Mouse (Mus musculus) lung, adult 2 months (tissue): Measurements from ENCODE around the gene Oxtr.

Experiments
- CTCF ChIP-seq: fragments of 200-500 bp; IDR thresholded peaks from 2 replicates; pipeline ENCODE4 v1.5.1; 2011; ENCODE audit warnings: mild to moderate bottlenecking, low read length, control low read depth; ENCODE audit not compliant: insufficient read depth
- POLR2A ChIP-seq: fragments of 200-500 bp; IDR thresholded peaks from 2 replicates; pipeline ENCODE4 v1.6.1; 2011; ENCODE audit warnings: low read depth, mild to moderate bottlenecking, control low read depth, low read length, borderline replicate concordance; ENCODE audit errors: extremely low read depth

DNA sequence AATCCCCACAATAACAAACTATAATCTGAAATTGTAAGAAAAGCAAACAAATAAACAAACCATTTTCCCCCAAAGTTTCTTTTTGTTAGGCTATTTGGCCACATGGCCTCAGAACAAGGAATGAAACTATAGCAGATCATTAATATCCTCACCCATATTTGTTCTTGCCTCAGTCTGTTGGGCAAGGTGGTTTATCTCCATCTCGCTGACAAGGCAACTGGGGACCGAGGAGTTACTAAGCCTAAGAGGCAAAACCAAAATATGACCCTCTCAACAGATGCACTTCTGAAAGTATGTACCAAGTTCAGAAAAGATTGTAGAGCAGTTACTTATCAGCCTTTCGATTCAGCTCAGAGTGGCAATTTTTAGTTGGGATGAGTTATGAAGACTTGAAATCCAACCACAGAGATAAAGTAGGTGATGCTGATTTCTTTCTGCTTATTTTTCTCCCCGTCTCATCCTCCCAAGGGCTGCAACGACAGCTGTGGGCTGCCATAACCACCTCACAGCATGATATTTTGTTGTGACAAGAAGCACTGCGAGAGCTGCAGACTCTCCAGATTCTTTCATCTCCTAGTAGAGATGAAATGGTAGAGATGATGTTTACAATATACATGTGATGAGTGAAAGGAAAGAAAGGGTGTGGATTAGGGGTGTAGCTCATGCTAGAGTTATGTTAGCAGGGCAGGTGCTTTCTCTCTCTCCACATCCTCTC is 63.6 kb downstream of the Oxtr start:
- no peak for TF ChIP-seq CTCF
- no peak for TF ChIP-seq POLR2A
